9 mouse cellular contexts compared by ENCODE assay signal in genomic region chr8:13516011-13516442, GRCm38 (mm10). TPM values are rescaled to one million over a fixed set of nuclear protein-coding genes. Genes with fewer than 3 reads are reported as not detected.
DNase-seq lines count a peak whose midpoint lies in the region; ATAC-seq lines count a peak whose summit lies in the region.
"Had no signal": no experiment of that assay in that cellular context is flagged by ENCODE, and none has a peak within 500 bp of the region (broad histone marks: within the 10 kb centered on the region; RNA-seq: fewer than 3 reads in every experiment).

No protein-coding gene starts in this region.

- peak; percentile 74 for DNase-seq in urinary bladder, postnatal 14 days (ENCODE audit: low spot score)
- no peak for DNase-seq in urinary bladder, adult 2 months (ENCODE audit: low spot score)
- DNase-seq in lung, adult 18-20 months: peak; percentile 72 to 79
- no peak for DNase-seq in right cerebral cortex, adult 18-20 months
- no peak for DNase-seq in left cerebral cortex, adult 8-10 months (ENCODE audit: low spot score in 2 of 2)
- no peak for DNase-seq in left cerebral cortex, adult 9 months (ENCODE audit: low spot score in 2 of 2)

- H3K36me3 ChIP-seq in heart, embryonic 15.5 days: no peaks in the 10 kb centered on the region
- H3K36me3 ChIP-seq: neural tube, embryonic 13.5 days had no signal

- H3K9ac ChIP-seq in heart, embryonic 15.5 days: no peak overlapping the region
- H3K9ac ChIP-seq: neural tube, embryonic 13.5 days had no signal

- H3K27ac ChIP-seq in heart, embryonic 15.5 days: peak overlapping the region; percentile 48
- H3K27ac ChIP-seq: neural tube, embryonic 13.5 days had no signal

- H3K4me3 ChIP-seq in heart, embryonic 15.5 days: no peak overlapping the region
- H3K4me3 ChIP-seq: neural tube, embryonic 13.5 days had no signal

- 17% methylated on average over 7 of the region's 7 CpGs for WGBS in heart, embryonic 15.5 days

- peaks cover 40% of the 10 kb centered on the region for H3K4me1 ChIP-seq in heart, embryonic 15.5 days (replicated peaks)
- H3K4me1 ChIP-seq: neural tube, embryonic 13.5 days had no signal

- H3K9me3 ChIP-seq in heart, embryonic 15.5 days (replicated peaks): no peaks in the 10 kb centered on the region
- H3K9me3 ChIP-seq: neural tube, embryonic 13.5 days had no signal

- ATAC-seq in heart, embryonic 15.5 days (replicated peaks; ENCODE audit: insufficient number of reproducible peaks, insufficient read depth, low FRiP score, low read depth): peak; percentile 65

- H3K27me3 ChIP-seq in heart, embryonic 15.5 days: no peaks in the 10 kb centered on the region
- H3K27me3 ChIP-seq: neural tube, embryonic 13.5 days had no signal

- no peak overlapping the region for H3K4me2 ChIP-seq in heart, embryonic 15.5 days
- H3K4me2 ChIP-seq: neural tube, embryonic 13.5 days had no signal

RNA-seq across cellular contexts. Expression of gene Gas6, which starts 21.7 kb away (rescaled TPM):
- 265 and 305 TPM in 2 replicates for polyA plus RNA-seq in urinary bladder, adult 2 months (2012; rRNA removed)
- 222 and 235 TPM in 2 replicates for polyA plus RNA-seq in heart, embryonic 15.5 days (2015; fragmentation: Nextera tagmentation; extraction: Ambion mirVana)
- total RNA-seq in left cerebral cortex, adult 8-10 months (2022): 100 to 1,000 TPM in 3 of 4 experiments, 10 to 100 TPM in 1; 97.2 to 113 (median 110) TPM

RNA-seq across cellular contexts. Expression of gene 1700029H14Rik, which starts 46.2 kb away (rescaled TPM):
- polyA plus RNA-seq in urinary bladder, adult 2 months (2012; rRNA removed): 0.04 and 0.07 TPM in 2 replicates
- polyA plus RNA-seq in heart, embryonic 15.5 days (2015; fragmentation: Nextera tagmentation; extraction: Ambion mirVana): not detected in 2 replicates
- total RNA-seq in left cerebral cortex, adult 8-10 months (2022): not detected
- polyA plus RNA-seq: limb, embryonic 11.5 days; neural tube, embryonic 13.5 days had no signal

Comparison
In these comparisons a context has a peak if more than half of its experiments do, and no peak if none do; other contexts are left out.
1. DNase-seq: peak in urinary bladder, postnatal 14 days (single experiment) and lung, adult 18-20 months (2 of 2); none in urinary bladder, adult 2 months (single experiment), right cerebral cortex, adult 18-20 months (single experiment), left cerebral cortex, adult 8-10 months (0 of 2) and left cerebral cortex, adult 9 months (0 of 2).